Mouse (Mus musculus) macrophage (primary cell): ENCODE data around the gene Cdc42ep4. TPM values are rescaled to one million over a fixed set of nuclear protein-coding genes. Genes with fewer than 3 reads are reported as not detected.

Experiments used
- H3K27ac ChIP-seq: fragments of 350-480 bp; formaldehyde crosslinking; 2 replicates; pipeline ENCODE4 v1.9.0; 2021
- H3K36me3 ChIP-seq: fragments of 350-480 bp; formaldehyde crosslinking; 2 replicates; pipeline ENCODE4 v1.9.0; 2021; ENCODE audit errors: inconsistent target
- H3K4me3 ChIP-seq: fragments of 350-480 bp; formaldehyde crosslinking; 2 replicates; pipeline ENCODE4 v1.9.0; 2021; ENCODE audit errors: inconsistent target
- H3K79me2 ChIP-seq: fragments of 350-480 bp; formaldehyde crosslinking; 2 replicates; pipeline ENCODE4 v1.9.0; 2021; ENCODE audit errors: inconsistent target
- WGBS: methylation state at CpG from one replicate; pipeline ENCODE4 v1.1.7; 2026; ENCODE audit warnings: inconsistent platforms; ENCODE audit not compliant: missing documents; 5-methylcytosine and 5-hydroxymethylcytosine counted together
- polyA plus RNA-seq: library from polyadenylated mRNA; stranded (reverse); fragments of 250-400 nt; gene quantifications from 3 replicates; pipeline ENCODE4 v1.2.4, GENCODE M21; 2018; ENCODE audit warnings: inconsistent platforms

The Cdc42ep4 gene
- polyA plus RNA-seq, 1 experiment from 2014 or later = 6.8 TPM

GRCm38 (mm10) chr11:113683627-113683956 lies 68.1 kb downstream of the Cdc42ep4 start:
- Histone ChIP-seq H3K27ac (peak overlapping the region; percentile 63), H3K4me3 (peak overlapping the region; percentile 68), H3K79me2 (peaks cover 80% of the 10 kb centered on the region), H3K36me3 (peaks cover 4% of the 10 kb centered on the region)
- under 1% methylated on average over 37 of the region's 38 CpGs for WGBS

GRCm38 (mm10) chr11:113682897-113683626 lies 68.6 kb downstream of the Cdc42ep4 start:
- peaks cover 85% of the 10 kb centered on the region for H3K79me2 ChIP-seq
- 9% methylated on average over 32 of the region's 38 CpGs for WGBS
- H3K27ac ChIP-seq = peak overlapping the region; percentile 63
- no peaks in the 10 kb centered on the region; the same call in 1 of the 2 replicates for H3K36me3 ChIP-seq
- peak overlapping the region; percentile 68 for H3K4me3 ChIP-seq

- no peak overlapping the region for H3K27ac ChIP-seq
- H3K36me3 ChIP-seq = no peaks in the 10 kb centered on the region
- peaks cover 92% of the 10 kb centered on the region for H3K79me2 ChIP-seq
- H3K4me3 ChIP-seq = peak overlapping the region; percentile 68; the same call in 1 of the 2 replicates
These were observed 69.7 kb downstream of the Cdc42ep4 start for GRCm38 (mm10) chr11:113681979-113682378.

- WGBS = 86% methylated on average over 2 of the region's 2 CpGs
These were observed 70.7 kb downstream of the Cdc42ep4 start for GRCm38 (mm10) chr11:113680954-113681353.

GRCm38 (mm10) chr11:113678373-113678772 lies 73.3 kb downstream of the Cdc42ep4 start:
- H3K36me3 ChIP-seq = peaks cover 20% of the 10 kb centered on the region; the same call in 1 of the 2 replicates
- H3K27ac ChIP-seq = no peak overlapping the region
- 78% methylated on average over 7 of the region's 8 CpGs for WGBS
- H3K4me3 ChIP-seq = no peak overlapping the region
- peaks cover 100% of the 10 kb centered on the region for H3K79me2 ChIP-seq

More at GRCm38 (mm10) chr11:113680954-113681353, 70.7 kb downstream of the Cdc42ep4 start:
- Histone ChIP-seq H3K4me3 (no peak overlapping the region), H3K27ac (no peak overlapping the region), H3K79me2 (peaks cover 92% of the 10 kb centered on the region), H3K36me3 (peaks cover 6% of the 10 kb centered on the region; the same call in 1 of the 2 replicates)

- WGBS = 100% methylated on average over 2 of the region's 2 CpGs
- H3K4me3 ChIP-seq = no peak overlapping the region
- H3K79me2 ChIP-seq = peaks cover 100% of the 10 kb centered on the region
- no peak overlapping the region for H3K27ac ChIP-seq
- peaks cover 25% of the 10 kb centered on the region; the same call in 1 of the 2 replicates for H3K36me3 ChIP-seq
These were observed 74.3 kb downstream of the Cdc42ep4 start for GRCm38 (mm10) chr11:113677378-113677777.

Other genes starting within 250 kb of the Cdc42ep4 start
- not detected in 3 replicates for gene Sstr2, start 132.5 kb downstream of the Cdc42ep4 start, polyA plus RNA-seq
- gene Cog1, start 102.7 kb downstream of the Cdc42ep4 start, polyA plus RNA-seq = 23.1 to 31.0 TPM (median 28.9 TPM) in 3 replicates
- gene Slc39a11, start 101.8 kb downstream of the Cdc42ep4 start, polyA plus RNA-seq = 21.0 to 39.9 TPM (median 35.9 TPM) in 3 replicates
- 25.4 to 31.8 TPM (median 29.8 TPM) in 3 replicates for gene Fam104a, start 67.7 kb downstream of the Cdc42ep4 start, polyA plus RNA-seq
- 8.5 to 11.5 TPM (median 8.9 TPM) in 3 replicates for gene D11Wsu47e, start 67.5 kb downstream of the Cdc42ep4 start, polyA plus RNA-seq
- not detected in 3 replicates for gene Cpsf4l, start 41.9 kb downstream of the Cdc42ep4 start, polyA plus RNA-seq